In genomic region chr14:10452234-10452633, GRCm38 (mm10) we compare ENCODE assay signal across 15 mouse cellular contexts.
A peak's percentile ranks its signal among the peaks of the same experiment; 100 is the strongest.
DNase-seq lines count a peak whose midpoint lies in the region; ATAC-seq and TF ChIP-seq lines count a peak whose summit lies in the region.
"Had no signal": no experiment of that assay in that cellular context is flagged by ENCODE, and none has a peak within 500 bp of the region (broad histone marks: within the 10 kb centered on the region; RNA-seq: fewer than 3 reads in every experiment).

No protein-coding gene starts in this region.

- TF ChIP-seq CTCF in Patski (IDR thresholded peaks at IDR 0.05), result no peak

- H3K4me3 ChIP-seq in liver, embryonic 11.5 days (ENCODE audit: low read depth, low read length), result no peak overlapping the region
- H3K4me3 ChIP-seq in liver, embryonic 16.5 days (ENCODE audit: low read depth, low read length), result no peak overlapping the region
- H3K4me3 ChIP-seq: neural tube, embryonic 12.5 days had no signal

- no peak for DNase-seq in liver, embryonic 11.5 days (ENCODE audit: low spot score)
- DNase-seq in liver (no peak), Patski (ENCODE audit: low read depth, low spot score) (peak; percentile 17)
- DNase-seq in cerebellum, postnatal 10 days, result no peak
- DNase-seq in layer of hippocampus, adult 8-10 months (ENCODE audit: low spot score in 2 of 2), result no peak
- DNase-seq in kidney, postnatal 4 days, result no peak
- DNase-seq: adrenal gland, adult 2 months; gastrocnemius, postnatal 14 days; kidney, adult 2 months had no signal

- H3K9ac ChIP-seq in liver, embryonic 11.5 days (ENCODE audit: low read depth, low read length), result peak overlapping the region; percentile 37; the same call in 1 of the 2 replicates
- H3K9ac ChIP-seq in liver, embryonic 16.5 days (ENCODE audit: low read depth, low read length), result no peak overlapping the region
- H3K9ac ChIP-seq: embryonic facial prominence, embryonic 15.5 days; neural tube, embryonic 12.5 days had no signal

- peak overlapping the region; percentile 65 for H3K4me2 ChIP-seq in liver, embryonic 11.5 days
- peak overlapping the region; percentile 60 for H3K4me2 ChIP-seq in liver, embryonic 16.5 days (ENCODE audit: low read depth, low read length)

- H3K9me3 ChIP-seq in liver, embryonic 11.5 days (ENCODE audit: control insufficient read depth, low read length), result no peaks in the 10 kb centered on the region
- no peaks in the 10 kb centered on the region for H3K9me3 ChIP-seq in liver, embryonic 16.5 days (replicated peaks; ENCODE audit: control insufficient read depth, low read length)
- H3K9me3 ChIP-seq: embryonic facial prominence, embryonic 15.5 days; limb, embryonic 15.5 days; midbrain, embryonic 15.5 days; neural tube, embryonic 12.5 days had no signal

- POLR2A ChIA-PET in Patski (lab: Charles Lee), result no interaction called here

- H3K27ac ChIP-seq in liver, embryonic 11.5 days (ENCODE audit: low read depth, low read length), result peak overlapping the region; percentile 86; the same call in 1 of the 2 replicates
- no peak overlapping the region for H3K27ac ChIP-seq in liver, embryonic 16.5 days (ENCODE audit: low read length)
- H3K27ac ChIP-seq: midbrain, embryonic 15.5 days; neural tube, embryonic 12.5 days had no signal

- ATAC-seq in liver, embryonic 11.5 days (replicated peaks; ENCODE audit: low FRiP score), result 0 out of 2 replicates have a peak, but pooled peaks have one; percentile 18
- ATAC-seq in Patski, result peak; percentile 51
- ATAC-seq in common myeloid progenitor, adult 5-6 weeks (replicated peaks; ENCODE audit: low read depth, poor library complexity, severe bottlenecking), result peak; percentile 1; the same call in 1 of the 2 replicates
- no peak for ATAC-seq in liver, embryonic 16.5 days (ENCODE audit: low read depth)

- CTCF ChIA-PET in Patski (lab: Charles Lee), result no interaction called here

- peaks cover 11% of the 10 kb centered on the region for H3K4me1 ChIP-seq in liver, embryonic 11.5 days (replicated peaks; ENCODE audit: control insufficient read depth, insufficient read depth, low read length)
- peaks cover 13% of the 10 kb centered on the region for H3K4me1 ChIP-seq in liver, embryonic 16.5 days (ENCODE audit: control insufficient read depth, low read depth, low read length)

- H3K36me3 ChIP-seq in liver, embryonic 11.5 days (ENCODE audit: control insufficient read depth, insufficient read depth, low read length), result no peaks in the 10 kb centered on the region
- no peaks in the 10 kb centered on the region for H3K36me3 ChIP-seq in liver, embryonic 16.5 days (ENCODE audit: control insufficient read depth, insufficient read depth)
- H3K36me3 ChIP-seq: embryonic facial prominence, embryonic 15.5 days; limb, embryonic 15.5 days; midbrain, embryonic 15.5 days; neural tube, embryonic 12.5 days had no signal

- in situ Hi-C loops in Patski (cut with MboI; ENCODE audit: low pct_unique_long_range_greater_than_20kb), result no loop called here

- H3K27me3 ChIP-seq in liver, embryonic 11.5 days (replicated peaks; ENCODE audit: control insufficient read depth, insufficient read depth, low read length), result no peaks in the 10 kb centered on the region
- H3K27me3 ChIP-seq in Patski, result no peaks in the 10 kb centered on the region
- H3K27me3 ChIP-seq in liver, embryonic 16.5 days (ENCODE audit: control insufficient read depth, insufficient read depth, low read depth, low read length), result no peaks in the 10 kb centered on the region
- H3K27me3 ChIP-seq: embryonic facial prominence, embryonic 15.5 days; limb, embryonic 15.5 days; midbrain, embryonic 15.5 days; neural tube, embryonic 12.5 days had no signal

- 47% methylated on average over 5 of the region's 5 CpGs for WGBS in liver, embryonic 11.5 days
- WGBS in liver, embryonic 16.5 days (ENCODE audit: insufficient replicate concordance), result 22% methylated on average over 5 of the region's 5 CpGs
